9 mouse cellular contexts compared by ENCODE assay signal in genomic region chr2:167778691-167779090, GRCm38 (mm10).
DNase-seq lines count a peak whose midpoint lies in the region; ATAC-seq and TF ChIP-seq lines count a peak whose summit lies in the region.
"Had no signal": no experiment of that assay in that cellular context is flagged by ENCODE, and none has a peak within 500 bp of the region (broad histone marks: within the 10 kb centered on the region; RNA-seq: fewer than 3 reads in every experiment).

No protein-coding gene starts in this region.

- H3K36me3 ChIP-seq in heart, embryonic 13.5 days: no peaks in the 10 kb centered on the region
- H3K36me3 ChIP-seq in G1E (replicated peaks): peaks cover 18% of the 10 kb centered on the region
- H3K36me3 ChIP-seq in limb, embryonic 15.5 days: no peaks in the 10 kb centered on the region

- no peaks in the 10 kb centered on the region for H3K9me3 ChIP-seq in heart, embryonic 13.5 days
- H3K9me3 ChIP-seq in G1E (replicated peaks): no peaks in the 10 kb centered on the region
- no peaks in the 10 kb centered on the region for H3K9me3 ChIP-seq in limb, embryonic 15.5 days

- no peak for TF ChIP-seq CTCF in G1E (IDR thresholded peaks at IDR 0.05; ENCODE audit: low read depth, low read length)

- no peak for ATAC-seq in heart, embryonic 13.5 days (ENCODE audit: extremely low read depth, insufficient number of reproducible peaks, low FRiP score, low TSS enrichment)
- ATAC-seq in G1E (ENCODE audit: extremely low read depth, insufficient number of reproducible peaks, low FRiP score, poor library complexity, severe bottlenecking): no peak
- no peak for ATAC-seq in limb, embryonic 15.5 days (ENCODE audit: insufficient number of reproducible peaks, low FRiP score, low TSS enrichment, low read depth)

- peak overlapping the region; percentile 93 for H3K27ac ChIP-seq in heart, embryonic 13.5 days (replicated peaks)
- peak overlapping the region; percentile 90; the same call in 1 of the 2 replicates for H3K27ac ChIP-seq in limb, embryonic 15.5 days

- DNase-seq in heart, adult 8-10 months (ENCODE audit: low spot score): no peak
- DNase-seq in 3134 (ENCODE audit: extremely low read depth, insufficient read length, low spot score) (peak; percentile 42), G1E (ENCODE audit: low spot score) (no peak)
- no peak for DNase-seq in frontal cortex, postnatal 36 days (ENCODE audit: low spot score in 2 of 2)
- DNase-seq in cerebellum, adult 11 months: no peak
- DNase-seq: kidney, adult 2 months; lung, postnatal 10 days had no signal

- peaks cover 76% of the 10 kb centered on the region for H3K4me1 ChIP-seq in heart, embryonic 13.5 days
- peaks cover 75% of the 10 kb centered on the region for H3K4me1 ChIP-seq in G1E (ENCODE audit: insufficient read depth, low read depth, low read length)
- peaks cover 69% of the 10 kb centered on the region for H3K4me1 ChIP-seq in limb, embryonic 15.5 days

- H3K9ac ChIP-seq in heart, embryonic 13.5 days: peak overlapping the region; percentile 90
- H3K9ac ChIP-seq in limb, embryonic 15.5 days: no peak overlapping the region

- peak overlapping the region; percentile 66 for H3K4me3 ChIP-seq in heart, embryonic 13.5 days
- peak overlapping the region; percentile 73; the same call in 1 of the 2 replicates for H3K4me3 ChIP-seq in G1E (ENCODE audit: low read depth, low read length)
- H3K4me3 ChIP-seq in limb, embryonic 15.5 days: no peak overlapping the region

- H3K4me2 ChIP-seq in heart, embryonic 13.5 days: peak overlapping the region; percentile 83
- H3K4me2 ChIP-seq in limb, embryonic 15.5 days: peak overlapping the region; percentile 78; the same call in 1 of the 2 replicates

- no peaks in the 10 kb centered on the region for H3K27me3 ChIP-seq in heart, embryonic 13.5 days (replicated peaks)
- peaks cover 43% of the 10 kb centered on the region for H3K27me3 ChIP-seq in G1E (ENCODE audit: insufficient read depth, low read length)
- H3K27me3 ChIP-seq in limb, embryonic 15.5 days: no peaks in the 10 kb centered on the region

- 64% methylated on average over 10 of the region's 10 CpGs for WGBS in heart, embryonic 13.5 days
- WGBS in limb, embryonic 15.5 days: 56% methylated on average over 10 of the region's 10 CpGs
